In genomic region chr8:78860789-78861188, GRCm38 (mm10) we compare ENCODE assay signal across 31 mouse cellular contexts. TPM values are rescaled to one million over a fixed set of nuclear protein-coding genes. Genes with fewer than 3 reads are reported as not detected.
DNase-seq lines count a peak whose midpoint lies in the region; ATAC-seq and TF ChIP-seq lines count a peak whose summit lies in the region.
"Had no signal": no experiment of that assay in that cellular context is flagged by ENCODE, and none has a peak within 500 bp of the region (broad histone marks: within the 10 kb centered on the region; RNA-seq: fewer than 3 reads in every experiment).

No protein-coding gene starts in this region.

- H3K9me3 ChIP-seq in kidney, postnatal 0 days (replicated peaks; ENCODE audit: low read length) = no peaks in the 10 kb centered on the region
- H3K9me3 ChIP-seq in midbrain, embryonic 12.5 days = no peaks in the 10 kb centered on the region
- no peaks in the 10 kb centered on the region for H3K9me3 ChIP-seq in midbrain, embryonic 10.5 days (replicated peaks)
- H3K9me3 ChIP-seq: embryonic facial prominence, embryonic 10.5 days; embryonic facial prominence, embryonic 13.5 days; forebrain, embryonic 12.5 days; forebrain, embryonic 15.5 days; G1E; heart, embryonic 15.5 days had no signal

- H3K4me1 ChIP-seq in kidney, postnatal 0 days (replicated peaks; ENCODE audit: insufficient read depth, low read length) = no peaks in the 10 kb centered on the region
- no peaks in the 10 kb centered on the region for H3K4me1 ChIP-seq in midbrain, embryonic 12.5 days
- H3K4me1 ChIP-seq in midbrain, embryonic 10.5 days = 0 out of 2 replicates have a peak, but pooled peaks cover 4% of the 10 kb centered on the region
- H3K4me1 ChIP-seq: embryonic facial prominence, embryonic 10.5 days; embryonic facial prominence, embryonic 13.5 days; forebrain, embryonic 12.5 days; forebrain, embryonic 15.5 days; heart, embryonic 15.5 days had no signal

- H3K4me2 ChIP-seq in kidney, postnatal 0 days (ENCODE audit: low read length) = no peak overlapping the region
- H3K4me2 ChIP-seq in midbrain, embryonic 12.5 days (replicated peaks) = no peak overlapping the region
- H3K4me2 ChIP-seq: embryonic facial prominence, embryonic 13.5 days; forebrain, embryonic 12.5 days; forebrain, embryonic 15.5 days; heart, embryonic 11.5 days; heart, embryonic 15.5 days; hindbrain, embryonic 14.5 days had no signal

- H3K27me3 ChIP-seq in kidney, postnatal 0 days (ENCODE audit: insufficient read depth, low read length) = no peaks in the 10 kb centered on the region
- no peaks in the 10 kb centered on the region for H3K27me3 ChIP-seq in midbrain, embryonic 12.5 days
- no peaks in the 10 kb centered on the region for H3K27me3 ChIP-seq in midbrain, embryonic 10.5 days (ENCODE audit: low read depth, poor library complexity, severe bottlenecking)
- H3K27me3 ChIP-seq: CH12.LX; embryonic facial prominence, embryonic 13.5 days; forebrain, embryonic 12.5 days; forebrain, embryonic 15.5 days; heart, embryonic 15.5 days had no signal

- H3K27ac ChIP-seq in kidney, postnatal 0 days = no peak overlapping the region
- H3K27ac ChIP-seq in midbrain, embryonic 12.5 days (replicated peaks) = no peak overlapping the region
- no peak overlapping the region for H3K27ac ChIP-seq in midbrain, embryonic 10.5 days (replicated peaks)
- H3K27ac ChIP-seq: embryonic facial prominence, embryonic 10.5 days; embryonic facial prominence, embryonic 13.5 days; forebrain, embryonic 12.5 days; forebrain, embryonic 15.5 days; heart, adult 2 months; heart, embryonic 15.5 days; hindbrain, embryonic 14.5 days; hindbrain, postnatal 0 days had no signal

- intact Hi-C loops in left cerebral cortex, postnatal 10 days (cut with DNase I) = no loop called here

- H3K9ac ChIP-seq in kidney, postnatal 0 days (ENCODE audit: low read depth, low read length) = no peak overlapping the region
- H3K9ac ChIP-seq in midbrain, embryonic 12.5 days (replicated peaks) = no peak overlapping the region
- H3K9ac ChIP-seq: embryonic facial prominence, embryonic 13.5 days; forebrain, embryonic 12.5 days; forebrain, embryonic 15.5 days; heart, embryonic 15.5 days; hindbrain, embryonic 14.5 days had no signal

- WGBS in kidney, postnatal 0 days = 49% methylated on average over 5 of the region's 5 CpGs
- 49% methylated on average over 5 of the region's 5 CpGs for WGBS in midbrain, embryonic 12.5 days
- 52% methylated on average over 5 of the region's 5 CpGs for WGBS in midbrain, embryonic 10.5 days

- H3K36me3 ChIP-seq in kidney, postnatal 0 days (ENCODE audit: insufficient read depth, low read length) = no peaks in the 10 kb centered on the region
- no peaks in the 10 kb centered on the region for H3K36me3 ChIP-seq in midbrain, embryonic 12.5 days
- H3K36me3 ChIP-seq in midbrain, embryonic 10.5 days = no peaks in the 10 kb centered on the region
- H3K36me3 ChIP-seq: embryonic facial prominence, embryonic 10.5 days; embryonic facial prominence, embryonic 13.5 days; forebrain, embryonic 12.5 days; forebrain, embryonic 15.5 days; G1E; heart, embryonic 15.5 days had no signal

- peak; percentile 17 for DNase-seq in embryo, embryonic 10.5 days (ENCODE audit: low spot score)
- no peak for DNase-seq in embryo, embryonic 11 days
- no peak for DNase-seq in kidney, postnatal 0 days (ENCODE audit: low spot score)
- no peak for DNase-seq in kidney, postnatal 25 days
- DNase-seq in midbrain, embryonic 10.5 days (ENCODE audit: low spot score) = no peak
- DNase-seq in adrenal gland, adult (ENCODE audit: inconsistent age in 2 of 2, low spot score in 1 of 2) = no peak
- no peak for DNase-seq in left cerebral cortex, postnatal 10 days (ENCODE audit: extremely low spot score in 1 of 2, low spot score in 2 of 2)
- DNase-seq: adrenal gland, postnatal 10 days; adrenal gland, postnatal 36 days; cerebellum, adult 18-20 months; cerebellum, adult 9-10 months; cerebellum, postnatal 14 days; gastrocnemius, postnatal 25 days; heart, adult 2 months; heart, postnatal 10 days; heart, postnatal 4 days had no signal

- H3K4me3 ChIP-seq in kidney, postnatal 0 days (replicated peaks; ENCODE audit: low read depth, low read length) = no peak overlapping the region
- no peak overlapping the region for H3K4me3 ChIP-seq in midbrain, embryonic 12.5 days
- no peak overlapping the region for H3K4me3 ChIP-seq in midbrain, embryonic 10.5 days
- H3K4me3 ChIP-seq: embryonic facial prominence, embryonic 10.5 days; embryonic facial prominence, embryonic 13.5 days; erythroblast, embryonic 14.5 days; forebrain, embryonic 12.5 days; forebrain, embryonic 15.5 days; heart, adult 2 months; heart, embryonic 15.5 days had no signal

- 0 out of 2 replicates have a peak, but pooled peaks have one; percentile 59 for ATAC-seq in kidney, postnatal 0 days (replicated peaks; ENCODE audit: low FRiP score, low read depth)
- 0 out of 2 replicates have a peak, but pooled peaks have one; percentile 52 for ATAC-seq in midbrain, embryonic 12.5 days (ENCODE audit: low FRiP score, low read depth)
- ATAC-seq: activated CD4-positive, CD25-positive, alpha-beta regulatory T cell, adult 4 months; forebrain, embryonic 15.5 days; hindbrain, postnatal 0 days; inflammation-experienced regulatory T-cells, adult 6 months; Patski had no signal

- TF ChIP-seq CTCF in kidney, postnatal 0 days (IDR thresholded peaks at IDR 0.05; ENCODE audit: low read depth) = no peak

RNA-seq across cellular contexts. Expression of gene Lsm6, which starts 39.8 kb away (rescaled TPM):
- polyA plus RNA-seq in kidney, postnatal 0 days (2015; fragmentation: Nextera tagmentation; extraction: Ambion mirVana) = 159 and 165 TPM in 2 replicates
- polyA plus RNA-seq in midbrain, embryonic 12.5 days (2016; fragmentation: Nextera tagmentation; extraction: Ambion mirVana) = 197 and 206 TPM in 2 replicates
- 277 and 292 TPM in 2 replicates for polyA plus RNA-seq in midbrain, embryonic 10.5 days (2016; fragmentation: Nextera tagmentation; extraction: Ambion mirVana)
- 10 to 100 TPM; 59.5 to 61.2 TPM for total RNA-seq in left cerebral cortex, postnatal 10 days (2021)
